Mouse (Mus musculus): ENCODE measurements around the gene Tradd. TPM values are rescaled to one million over a fixed set of nuclear protein-coding genes. Genes with fewer than 3 reads are reported as not detected.
A peak's percentile ranks its signal among the peaks of the same experiment; 100 is the strongest.

Tradd gene
- total and polyA plus RNA-seq, 3 experiments: 12.5 to 30.0 (median 20.8) TPM

DNA sequence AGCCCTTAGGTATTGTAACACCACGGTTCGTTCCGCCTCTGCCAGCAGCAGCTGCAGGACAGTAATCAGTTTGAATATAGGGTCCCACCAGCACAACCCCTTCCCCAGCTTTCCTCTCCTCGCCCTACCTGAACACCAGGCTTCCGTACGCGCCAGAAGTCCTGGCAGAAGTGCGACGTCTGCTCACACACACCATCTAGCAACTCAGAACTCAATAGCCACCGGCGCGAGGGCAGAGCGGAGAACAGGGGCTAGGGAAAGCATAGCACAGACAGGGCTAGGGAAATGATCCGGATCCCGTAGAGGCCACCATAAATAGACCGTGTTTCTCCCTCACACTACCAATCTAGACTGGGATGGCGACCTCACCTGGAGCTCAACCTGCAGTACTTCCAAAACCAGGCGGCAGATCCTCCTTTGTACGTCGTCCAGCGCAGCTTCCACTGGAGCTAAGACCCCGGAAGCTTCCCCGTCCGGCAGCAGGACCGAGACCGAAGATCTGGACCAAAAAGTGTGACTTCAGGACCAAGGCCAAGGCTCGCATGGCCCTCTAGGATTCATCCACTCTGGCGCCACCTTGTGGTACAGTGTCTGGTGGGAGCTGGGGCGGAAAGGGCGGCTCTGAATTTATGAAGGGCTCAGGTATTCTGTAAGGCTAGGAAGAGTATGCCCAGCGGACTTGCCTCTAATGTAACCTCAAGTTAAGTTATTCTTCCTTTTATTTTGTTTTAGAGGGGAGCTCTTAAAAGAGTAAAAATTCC is 26.3 kb upstream of the Tradd start:
- no peaks in the 10 kb centered on the region for H3K9me3 ChIP-seq (replicated peaks)
- H3K27me3 ChIP-seq (ENCODE audit: insufficient read depth, low read length): peaks cover 6% of the 10 kb centered on the region; the same call in 1 of the 2 replicates
- DNase-seq (ENCODE audit: low spot score) (no peak), ATAC-seq (ENCODE audit: extremely low read depth, insufficient number of reproducible peaks, low FRiP score, poor library complexity, severe bottlenecking) (no peak)
- TF ChIP-seq GATA2 (IDR thresholded peaks at IDR 0.05; ENCODE audit: borderline replicate concordance, low read depth, low read length) (no peak), POLR2AphosphoS5 (IDR thresholded peaks at IDR 0.05; ENCODE audit: insufficient replicate concordance, low read depth, low read length) (no peak), CTCF (IDR thresholded peaks at IDR 0.05; ENCODE audit: low read depth, low read length) (peak; percentile 68), GATA1 (IDR thresholded peaks at IDR 0.05; ENCODE audit: borderline replicate concordance, low read length) (no peak)
- H3K36me3 ChIP-seq (replicated peaks): peaks cover 11% of the 10 kb centered on the region
- H3K4me1 ChIP-seq (ENCODE audit: insufficient read depth, low read depth, low read length): peaks cover 39% of the 10 kb centered on the region
- H3K4me3 ChIP-seq (ENCODE audit: low read depth, low read length): peak overlapping the region; percentile 74; the same call in 1 of the 2 replicates

DNA sequence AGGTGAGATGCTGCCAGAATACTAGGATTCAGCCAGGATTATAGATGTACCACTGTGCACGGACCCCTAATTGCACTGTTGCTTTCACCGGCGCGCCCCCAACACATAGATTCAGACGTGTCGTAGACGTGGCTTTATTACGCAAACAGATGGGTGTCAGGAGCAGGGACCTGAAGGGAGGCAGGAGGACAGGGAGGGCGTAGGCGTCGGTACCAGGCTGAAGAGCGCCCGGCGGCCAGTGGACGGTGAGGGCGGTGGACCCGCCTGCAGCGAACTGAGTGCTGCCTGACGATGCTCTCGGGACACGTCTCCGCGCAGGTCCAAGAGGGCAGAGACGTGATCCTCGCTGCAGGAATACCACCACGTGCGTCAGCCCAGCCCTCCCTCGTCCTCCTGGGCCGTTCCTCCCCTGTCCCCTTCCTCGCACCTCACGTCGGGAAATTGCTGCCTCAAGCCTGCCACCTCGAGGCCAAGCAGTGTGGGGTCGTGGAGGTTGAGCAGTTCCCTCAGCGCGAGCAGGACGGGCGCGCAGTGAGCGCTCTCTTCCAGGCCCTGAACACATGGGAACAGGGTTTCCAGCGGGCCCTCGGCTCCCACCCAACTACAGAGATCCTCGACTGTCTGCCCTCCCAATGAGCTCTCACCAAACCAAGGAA is 25.5 kb upstream of the Tradd start, which contains the start of gene 4931428F04Rik:
Gene 4931428F04Rik (minus strand): TSS at position 60 of the 656 bp plus-strand sequence.
- Histone ChIP-seq H3K4me3 (ENCODE audit: low read depth, low read length) (peak within 1 kb of the TSS; percentile 74), H3K27me3 (ENCODE audit: insufficient read depth, low read length) (peaks cover 12% of the 10 kb centered on the region; the same call in 1 of the 2 replicates), H3K4me1 (ENCODE audit: insufficient read depth, low read depth, low read length) (peaks cover 33% of the 10 kb centered on the region), H3K36me3 (replicated peaks) (peaks cover 13% of the 10 kb centered on the region), H3K9me3 (replicated peaks) (no peaks in the 10 kb centered on the region)
- DNase-seq (ENCODE audit: low spot score) (no peak), ATAC-seq (ENCODE audit: extremely low read depth, insufficient number of reproducible peaks, low FRiP score, poor library complexity, severe bottlenecking) (no peak)
- TF ChIP-seq CTCF (IDR thresholded peaks at IDR 0.05; ENCODE audit: low read depth, low read length) (no peak), GATA2 (IDR thresholded peaks at IDR 0.05; ENCODE audit: borderline replicate concordance, low read depth, low read length) (no peak), GATA1 (IDR thresholded peaks at IDR 0.05; ENCODE audit: borderline replicate concordance, low read length) (no peak), TAL1 (conservative IDR thresholded peaks at IDR 0.05; ENCODE audit: low read depth, low read length) (no peak), POLR2AphosphoS5 (IDR thresholded peaks at IDR 0.05; ENCODE audit: insufficient replicate concordance, low read depth, low read length) (no peak)

DNA sequence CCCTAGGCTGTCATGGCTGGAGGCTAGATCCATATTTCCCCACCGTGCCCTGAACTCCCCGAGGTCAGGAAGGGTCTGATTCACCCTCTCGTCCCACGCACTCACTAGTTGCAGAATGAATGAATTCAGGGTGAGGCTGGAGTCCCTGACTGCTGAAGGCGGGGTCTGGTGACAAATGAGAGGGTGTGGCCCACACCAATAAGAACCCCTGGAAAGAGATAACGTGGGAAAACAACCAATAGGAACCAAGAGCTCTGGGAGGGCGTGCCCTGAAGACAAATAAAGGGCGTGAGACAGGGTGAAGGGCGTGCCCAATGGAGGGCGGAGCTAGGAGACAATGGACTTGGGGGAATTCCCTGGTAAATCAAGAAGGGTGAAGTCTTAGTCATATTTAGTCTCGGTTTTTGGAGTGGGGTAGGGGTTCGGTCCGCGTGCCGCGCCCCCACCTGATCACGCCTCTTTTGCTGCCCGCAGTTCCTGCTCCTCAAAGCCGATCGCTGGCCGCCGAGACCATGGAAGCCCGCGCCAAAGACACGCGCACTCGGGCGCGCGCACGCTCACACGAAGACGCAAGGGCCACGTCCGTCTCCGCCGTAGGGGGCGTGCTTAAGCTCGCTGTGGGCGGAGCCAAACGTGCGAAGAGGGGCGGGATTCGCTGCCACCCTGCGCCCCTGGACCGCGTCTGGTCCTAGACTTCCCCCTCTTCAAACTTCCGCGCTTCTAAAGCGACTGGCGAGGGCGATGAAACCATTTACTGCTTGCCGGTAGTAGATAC is 24.7 kb upstream of the Tradd start:
- Histone ChIP-seq H3K27me3 (ENCODE audit: insufficient read depth, low read length) (peaks cover 15% of the 10 kb centered on the region; the same call in 1 of the 2 replicates), H3K4me1 (ENCODE audit: insufficient read depth, low read depth, low read length) (peaks cover 36% of the 10 kb centered on the region), H3K36me3 (replicated peaks) (peaks cover 13% of the 10 kb centered on the region), H3K9me3 (replicated peaks) (no peaks in the 10 kb centered on the region), H3K4me3 (ENCODE audit: low read depth, low read length) (peak overlapping the region; percentile 74)
- TF ChIP-seq CTCF (IDR thresholded peaks at IDR 0.05; ENCODE audit: low read depth, low read length): no peak
- TF ChIP-seq GATA2 (IDR thresholded peaks at IDR 0.05; ENCODE audit: borderline replicate concordance, low read depth, low read length): no peak
- TF ChIP-seq GATA1 (IDR thresholded peaks at IDR 0.05; ENCODE audit: borderline replicate concordance, low read length): no peak
- TF ChIP-seq TAL1 (conservative IDR thresholded peaks at IDR 0.05; ENCODE audit: low read depth, low read length): no peak
- no peak for TF ChIP-seq POLR2AphosphoS5 (IDR thresholded peaks at IDR 0.05; ENCODE audit: insufficient replicate concordance, low read depth, low read length)
- peak; percentile 97 for ATAC-seq (ENCODE audit: extremely low read depth, insufficient number of reproducible peaks, low FRiP score, poor library complexity, severe bottlenecking)
- peak; percentile 92 for DNase-seq (ENCODE audit: low spot score)

DNA sequence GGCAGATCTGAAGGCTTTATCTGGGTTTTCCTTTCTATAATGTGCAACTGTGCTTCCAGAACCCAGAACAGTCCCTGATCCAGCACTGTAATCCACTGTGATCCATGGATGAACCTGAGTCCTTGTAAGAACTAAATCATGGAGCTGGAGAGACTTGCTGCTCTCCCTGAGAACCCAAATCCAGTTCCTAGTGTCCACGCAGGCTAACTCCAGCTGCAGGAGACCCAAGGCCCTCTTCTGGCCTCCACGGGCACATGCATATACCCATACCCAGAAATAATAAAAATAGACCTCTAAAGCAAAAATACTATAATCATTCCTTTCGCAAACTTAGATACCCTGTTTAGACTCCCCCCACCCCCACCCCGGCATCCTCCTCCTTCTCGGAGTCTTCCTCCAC is 23.8 kb upstream of the Tradd start:
- Histone ChIP-seq H3K4me1 (ENCODE audit: insufficient read depth, low read depth, low read length) (peaks cover 41% of the 10 kb centered on the region), H3K9me3 (replicated peaks) (no peaks in the 10 kb centered on the region), H3K4me3 (ENCODE audit: low read depth, low read length) (no peak overlapping the region), H3K36me3 (replicated peaks) (peaks cover 9% of the 10 kb centered on the region), H3K27me3 (ENCODE audit: insufficient read depth, low read length) (peaks cover 15% of the 10 kb centered on the region; the same call in 1 of the 2 replicates)
- DNase-seq (ENCODE audit: low spot score) (no peak), ATAC-seq (ENCODE audit: extremely low read depth, insufficient number of reproducible peaks, low FRiP score, poor library complexity, severe bottlenecking) (no peak)
- no peak for TF ChIP-seq POLR2AphosphoS5 (IDR thresholded peaks at IDR 0.05; ENCODE audit: insufficient replicate concordance, low read depth, low read length)
- TF ChIP-seq CTCF (IDR thresholded peaks at IDR 0.05; ENCODE audit: low read depth, low read length): no peak
- no peak for TF ChIP-seq GATA1 (IDR thresholded peaks at IDR 0.05; ENCODE audit: borderline replicate concordance, low read length)
- no peak for TF ChIP-seq GATA2 (IDR thresholded peaks at IDR 0.05; ENCODE audit: borderline replicate concordance, low read depth, low read length)
- no peak for TF ChIP-seq TAL1 (conservative IDR thresholded peaks at IDR 0.05; ENCODE audit: low read depth, low read length)

DNA sequence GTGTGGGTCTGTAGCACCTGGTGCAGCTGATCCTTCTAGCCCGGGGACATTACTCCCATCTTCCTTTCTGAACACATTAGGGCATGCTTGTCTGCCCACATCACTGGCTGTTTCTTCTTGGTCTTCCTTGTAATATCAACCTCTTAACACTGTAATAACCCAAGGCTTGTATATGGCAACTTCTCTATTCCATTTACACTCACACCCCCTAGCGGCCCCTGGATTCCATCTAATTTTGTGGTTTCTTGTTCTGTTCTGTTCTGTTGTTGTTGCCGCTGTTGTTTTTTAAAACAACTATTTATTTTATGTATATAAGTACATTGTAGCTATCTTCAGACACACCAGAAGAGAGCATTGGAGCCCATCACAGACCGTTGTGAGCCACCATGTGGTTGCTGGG is 22.5 kb upstream of the Tradd start:
- TF ChIP-seq CTCF (IDR thresholded peaks at IDR 0.05; ENCODE audit: low read depth, low read length) (no peak), POLR2AphosphoS5 (IDR thresholded peaks at IDR 0.05; ENCODE audit: insufficient replicate concordance, low read depth, low read length) (no peak), TAL1 (conservative IDR thresholded peaks at IDR 0.05; ENCODE audit: low read depth, low read length) (no peak), GATA2 (IDR thresholded peaks at IDR 0.05; ENCODE audit: borderline replicate concordance, low read depth, low read length) (no peak), GATA1 (IDR thresholded peaks at IDR 0.05; ENCODE audit: borderline replicate concordance, low read length) (no peak)
- Histone ChIP-seq H3K27me3 (ENCODE audit: insufficient read depth, low read length) (peaks cover 15% of the 10 kb centered on the region; the same call in 1 of the 2 replicates), H3K4me1 (ENCODE audit: insufficient read depth, low read depth, low read length) (peaks cover 54% of the 10 kb centered on the region), H3K4me3 (ENCODE audit: low read depth, low read length) (no peak overlapping the region), H3K9me3 (replicated peaks) (no peaks in the 10 kb centered on the region), H3K36me3 (replicated peaks) (peaks cover 7% of the 10 kb centered on the region)
- ATAC-seq (ENCODE audit: extremely low read depth, insufficient number of reproducible peaks, low FRiP score, poor library complexity, severe bottlenecking) (no peak), DNase-seq (ENCODE audit: low spot score) (no peak)

Data from G1E (cell line).